Mouse (Mus musculus) lung, embryonic 14.5 days (tissue): Measurements from ENCODE around the gene Ube2g1. TPM values are rescaled to one million over a fixed set of nuclear protein-coding genes. Genes with fewer than 3 reads are reported as not detected.
"Not testable (repeated sequence)": the region's sequence is repeated elsewhere in the genome, so short reads cannot be mapped to it uniquely, and the experiment has no call there.

Experiments
- ATAC-seq: fragments of 200-750 bp; cut with Nextera tagmentation; 2 replicates; pipeline ENCODE4 v1.8.0; 2017; ENCODE audit warnings: mild to moderate bottlenecking, moderate TSS enrichment, moderate library complexity; ENCODE audit not compliant: insufficient read depth
- DNase-seq: peaks from one replicate; pipeline ENCODE4 v3.0.0-alpha.2; 2015
- H3K27ac ChIP-seq: fragments of 300-500 bp; sonication (generic); 2 replicates; pipeline ENCODE4 v1.5.1; 2014; ENCODE audit warnings: low read depth, mild to moderate bottlenecking, moderate library complexity
- H3K27me3 ChIP-seq: fragments of 300-500 bp; sonication (generic); 2 replicates; pipeline ENCODE4 v1.6.1; 2014; ENCODE audit warnings: low read length, control low read depth; ENCODE audit not compliant: insufficient read depth
- H3K36me3 ChIP-seq: fragments of 300-500 bp; sonication (generic); 2 replicates; pipeline ENCODE4 v1.6.1; 2014; ENCODE audit warnings: control low read depth; ENCODE audit not compliant: insufficient read depth
- H3K4me1 ChIP-seq: fragments of 300-500 bp; sonication (generic); 2 replicates; pipeline ENCODE4 v1.6.1; 2014; ENCODE audit warnings: antibody characterized with exemption, control low read depth; ENCODE audit not compliant: insufficient read depth
- H3K4me2 ChIP-seq: fragments of 300-500 bp; sonication (generic); 2 replicates; pipeline ENCODE4 v1.6.1; 2014; ENCODE audit warnings: mild to moderate bottlenecking
- H3K4me3 ChIP-seq: fragments of 300-500 bp; sonication (generic); 2 replicates; pipeline ENCODE4 v1.5.1; 2014; ENCODE audit warnings: low read depth, low read length
- H3K9ac ChIP-seq: fragments of 300-500 bp; sonication (generic); 2 replicates; pipeline ENCODE4 v1.6.1; 2014
- H3K9me3 ChIP-seq: fragments of 300-500 bp; sonication (generic); 2 replicates; pipeline ENCODE4 v1.6.1; 2016; ENCODE audit warnings: low read depth, low read length, control low read depth
- CTCF ChIP-seq: IDR thresholded peaks from 2 replicates; pipeline ENCODE4 v1.5.1; 2016; ENCODE audit warnings: antibody characterized with exemption, low read depth
- WGBS: fragments of 180-500 bp; shearing (Covaris S2); extraction: QIAGEN DNeasy Blood & Tissue Kit; methylation state at CpG from one replicate; pipeline ENCODE4 v1.1.7; 2014; 5-methylcytosine and 5-hydroxymethylcytosine counted together
- polyA plus RNA-seq: library from polyadenylated mRNA; unstranded; fragments of >200 nt; fragmentation: Nextera tagmentation; extraction: Ambion mirVana; gene quantifications from 2 replicates; pipeline ENCODE4 v1.2.1, GENCODE M21; 2014

Ube2g1 gene
- polyA plus RNA-seq, 1 experiment from 2014 or later, result 77.9 TPM

DNA sequence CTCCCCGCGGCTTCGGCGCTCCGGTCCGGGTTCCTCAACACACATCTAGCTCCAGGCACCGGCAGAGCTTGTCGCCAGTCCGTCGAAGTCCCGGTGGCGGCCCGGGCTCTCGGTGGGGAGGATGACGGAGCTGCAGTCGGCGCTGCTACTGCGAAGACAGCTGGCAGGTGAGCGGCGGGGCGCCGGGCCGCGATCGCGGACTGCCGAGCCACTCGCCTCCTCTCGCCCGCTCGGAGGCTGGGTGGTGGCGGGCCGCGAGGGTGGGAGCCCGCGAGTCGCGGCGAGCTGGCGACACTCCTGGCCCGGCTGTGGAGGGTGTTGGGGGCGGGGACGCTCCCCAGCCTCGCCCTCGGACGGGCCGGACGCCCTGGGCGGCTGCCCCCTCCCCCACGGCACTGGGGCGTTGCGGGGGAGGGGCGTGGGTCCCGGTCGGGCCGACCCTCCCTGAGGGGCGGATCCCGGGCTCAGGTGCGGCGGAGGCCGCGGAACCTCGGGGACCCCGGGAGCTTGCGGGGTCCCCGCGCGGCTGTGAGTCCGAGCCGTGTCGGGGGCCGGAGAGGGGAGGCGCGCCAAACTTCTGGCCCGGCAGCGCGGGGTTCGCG lies 487 bp downstream of the Ube2g1 start:
- WGBS, result under 1% methylated on average over 67 of the region's 79 CpGs
- no peaks in the 10 kb centered on the region for H3K4me1 ChIP-seq
- ATAC-seq, result peak; percentile 78

DNA sequence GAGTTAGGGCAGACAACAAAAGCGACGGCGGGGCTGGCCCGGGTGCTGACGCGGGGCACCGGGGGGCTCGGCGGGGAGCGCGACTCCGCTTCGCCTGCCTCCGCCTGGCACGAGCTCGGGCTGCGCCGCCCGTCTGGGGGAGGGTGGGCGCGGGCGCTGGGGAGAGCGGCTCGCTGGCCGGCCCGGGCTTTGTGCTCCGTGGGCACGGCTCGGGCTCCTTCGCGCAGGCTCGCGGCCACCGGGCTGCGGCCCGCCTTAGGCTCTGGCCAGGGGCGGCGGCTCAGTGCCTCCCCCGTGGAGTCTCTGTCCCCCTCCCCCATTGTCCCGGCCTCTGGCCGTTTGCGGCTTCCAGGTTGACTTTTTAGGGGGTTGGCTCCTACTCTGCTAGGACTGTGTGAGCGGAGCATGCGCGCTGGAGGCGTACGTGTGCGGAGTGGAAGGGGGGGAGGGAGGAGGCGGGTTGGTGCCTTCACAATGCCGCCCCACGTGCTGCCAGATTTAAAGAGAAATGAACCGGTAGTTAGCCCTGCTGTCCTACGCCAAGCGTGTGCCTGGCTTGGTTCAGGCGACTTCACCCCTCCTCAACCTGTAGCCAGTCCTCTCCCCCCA lies 1.1 kb downstream of the Ube2g1 start:
- DNase-seq (peak; percentile 95), ATAC-seq (peak; percentile 90)
- Histone ChIP-seq H3K9ac (peak overlapping the region; percentile 94), H3K27me3 (no peaks in the 10 kb centered on the region), H3K36me3 (no peaks in the 10 kb centered on the region), H3K4me1 (no peaks in the 10 kb centered on the region), H3K9me3 (no peaks in the 10 kb centered on the region), H3K27ac (peak overlapping the region; percentile 99), H3K4me2 (peak overlapping the region; percentile 67), H3K4me3 (peak overlapping the region; percentile 97)
- WGBS, result under 1% methylated on average over 54 of the region's 55 CpGs
- no peak for TF ChIP-seq CTCF

More for the DNA sequence above, 487 bp downstream of the Ube2g1 start:
- Histone ChIP-seq H3K27me3 (no peaks in the 10 kb centered on the region), H3K9me3 (no peaks in the 10 kb centered on the region), H3K36me3 (no peaks in the 10 kb centered on the region), H3K27ac (peak overlapping the region; percentile 99), H3K9ac (peak overlapping the region; percentile 94), H3K4me2 (peak overlapping the region; percentile 67), H3K4me3 (peak overlapping the region; percentile 97)
- no peak for TF ChIP-seq CTCF
- DNase-seq, result peak; percentile 90

- Histone ChIP-seq H3K9me3 (no peaks in the 10 kb centered on the region), H3K4me3 (peak overlapping the region; percentile 97; the same call in 1 of the 2 replicates), H3K4me2 (peak overlapping the region; percentile 67), H3K9ac (peak overlapping the region; percentile 26; the same call in 1 of the 2 replicates), H3K36me3 (no peaks in the 10 kb centered on the region), H3K27ac (no peak overlapping the region), H3K4me1 (no peaks in the 10 kb centered on the region), H3K27me3 (no peaks in the 10 kb centered on the region)
- TF ChIP-seq CTCF, result no peak
- ATAC-seq (no peak), DNase-seq (no peak)
These were observed 2.2 kb downstream of the Ube2g1 start for GRCm38 (mm10) chr11:72609242-72609641.

GRCm38 (mm10) chr11:72614336-72614735 lies 7.3 kb downstream of the Ube2g1 start:
- H3K9ac ChIP-seq, DNase-seq, H3K27me3 ChIP-seq, H3K4me1 ChIP-seq, H3K27ac ChIP-seq, H3K9me3 ChIP-seq, H3K4me2 ChIP-seq, ATAC-seq, H3K36me3 ChIP-seq, H3K4me3 ChIP-seq: not testable (repeated sequence)
- WGBS, result 74% methylated on average over 3 of the region's 3 CpGs

- no peak for DNase-seq
- Histone ChIP-seq H3K27ac (no peak overlapping the region), H3K27me3 (no peaks in the 10 kb centered on the region), H3K36me3 (peaks cover 4% of the 10 kb centered on the region), H3K9me3 (no peaks in the 10 kb centered on the region), H3K4me1 (no peaks in the 10 kb centered on the region), H3K4me3 (no peak overlapping the region), H3K4me2 (no peak overlapping the region), H3K9ac (no peak overlapping the region)
- 85% methylated on average over 4 of the region's 4 CpGs for WGBS
- TF ChIP-seq CTCF, result no peak
- ATAC-seq, result no peak
These were observed 8.8 kb downstream of the Ube2g1 start for GRCm38 (mm10) chr11:72615931-72616330.

DNA sequence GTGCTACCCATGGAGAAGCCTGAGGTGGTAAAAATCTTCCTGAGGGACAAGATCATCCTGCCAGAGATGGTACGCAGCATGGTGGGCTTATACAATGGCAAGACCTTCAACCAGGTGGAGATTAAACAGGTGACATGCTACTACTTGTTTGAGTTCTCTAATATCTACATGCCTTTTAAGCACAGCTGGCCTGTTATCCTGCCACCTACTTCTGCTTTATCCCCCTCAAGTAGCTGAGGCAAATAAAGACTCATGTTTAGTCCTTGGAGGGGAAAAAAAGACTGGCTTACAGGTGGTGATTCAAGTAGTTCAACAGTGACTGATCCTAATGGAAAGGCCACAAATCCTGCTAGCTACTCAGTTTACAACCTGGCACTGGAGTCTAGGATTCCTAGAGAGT lies 11.4 kb downstream of the Ube2g1 start:
- no peaks in the 10 kb centered on the region for H3K27me3 ChIP-seq
- no peaks in the 10 kb centered on the region for H3K9me3 ChIP-seq
- ATAC-seq (no peak), DNase-seq (no peak)
- no peak overlapping the region for H3K4me2 ChIP-seq
- H3K27ac ChIP-seq, result no peak overlapping the region
- no peak overlapping the region for H3K9ac ChIP-seq
- no peaks in the 10 kb centered on the region for H3K4me1 ChIP-seq
- H3K4me3 ChIP-seq, result no peak overlapping the region
- WGBS, result 91% methylated on average over 1 of the region's 1 CpGs
- TF ChIP-seq CTCF, result no peak
- peaks cover 4% of the 10 kb centered on the region for H3K36me3 ChIP-seq

DNA sequence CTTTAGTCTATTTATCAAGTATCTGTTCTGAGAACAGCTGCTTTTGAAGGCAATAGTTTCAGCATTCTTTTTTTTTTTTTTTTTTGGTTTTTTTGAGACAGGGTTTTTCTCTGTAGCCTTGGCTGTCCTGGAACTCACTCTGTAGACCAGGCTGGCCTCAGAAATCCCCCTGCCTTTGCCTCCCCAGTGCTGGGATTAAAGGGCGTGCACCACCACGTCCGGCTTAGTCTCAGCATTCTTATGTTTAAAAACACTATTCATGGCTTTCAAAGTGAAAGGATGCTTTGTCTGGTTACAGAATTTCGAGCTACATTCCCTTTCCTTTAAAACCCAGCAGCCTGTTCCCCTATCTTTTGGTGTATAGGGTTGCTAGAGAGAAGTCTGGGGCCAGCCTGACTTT lies 35.6 kb downstream of the Ube2g1 start:
- no peak overlapping the region for H3K27ac ChIP-seq
- DNase-seq (no peak), ATAC-seq (no peak)
- no peaks in the 10 kb centered on the region for H3K9me3 ChIP-seq
- no peak for TF ChIP-seq CTCF
- no peak overlapping the region for H3K4me2 ChIP-seq
- no peak overlapping the region for H3K4me3 ChIP-seq
- H3K36me3 ChIP-seq, result no peaks in the 10 kb centered on the region
- no peak overlapping the region for H3K9ac ChIP-seq
- no peaks in the 10 kb centered on the region for H3K27me3 ChIP-seq
- 64% methylated on average over 4 of the region's 4 CpGs for WGBS
- no peaks in the 10 kb centered on the region for H3K4me1 ChIP-seq
